Mouse (Mus musculus) embryonic facial prominence, embryonic 11.5 days (tissue): ENCODE results near the gene Laptm4a. TPM values are rescaled to one million over a fixed set of nuclear protein-coding genes. Genes with fewer than 3 reads are reported as not detected.

ENCODE experiments used
- ATAC-seq: fragments of 200-750 bp; cut with Nextera tagmentation; replicated peaks from 2 replicates; pipeline ENCODE4 v1.8.0; 2017; ENCODE audit warnings: low read depth; ENCODE audit not compliant: insufficient number of reproducible peaks, low FRiP score, low TSS enrichment
- DNase-seq: peaks from one replicate; pipeline ENCODE4 v3.0.0-alpha.2; 2015; ENCODE audit warnings: low spot score
- H3K27ac ChIP-seq: fragments of 300-500 bp; sonication (generic); replicated peaks from 2 replicates; pipeline ENCODE4 v1.5.1; 2014; ENCODE audit warnings: mild to moderate bottlenecking, low read depth, low read length, control low read depth
- H3K27me3 ChIP-seq: fragments of 300-500 bp; sonication (generic); 2 replicates; pipeline ENCODE4 v1.6.1; 2014; ENCODE audit warnings: mild to moderate bottlenecking, low read length, moderate library complexity, mixed read lengths; ENCODE audit not compliant: control insufficient read depth, insufficient read depth
- H3K36me3 ChIP-seq: fragments of 300-500 bp; sonication (generic); replicated peaks from 2 replicates; pipeline ENCODE4 v1.6.1; 2014; ENCODE audit warnings: low read depth, mild to moderate bottlenecking, low read length, moderate library complexity, mixed read lengths; ENCODE audit not compliant: control insufficient read depth, insufficient read depth
- H3K4me1 ChIP-seq: fragments of 300-500 bp; sonication (generic); 2 replicates; pipeline ENCODE4 v1.6.1; 2014; ENCODE audit warnings: low read length, mixed read lengths; ENCODE audit not compliant: control insufficient read depth, insufficient read depth
- H3K4me2 ChIP-seq: fragments of 300-500 bp; sonication (generic); 2 replicates; pipeline ENCODE4 v1.6.1; 2014; ENCODE audit warnings: low read depth, mild to moderate bottlenecking, control low read depth, low read length, moderate library complexity
- H3K4me3 ChIP-seq: fragments of 300-500 bp; sonication (generic); 2 replicates; pipeline ENCODE4 v1.5.1; 2014; ENCODE audit warnings: low read depth, low read length, control low read depth
- H3K9ac ChIP-seq: fragments of 300-500 bp; sonication (generic); replicated peaks from 2 replicates; pipeline ENCODE4 v1.6.1; 2014; ENCODE audit warnings: mild to moderate bottlenecking, control low read depth, low read length
- H3K9me3 ChIP-seq: fragments of 300-500 bp; sonication (generic); replicated peaks from 2 replicates; pipeline ENCODE4 v1.6.1; 2016; ENCODE audit warnings: mild to moderate bottlenecking, low read length, inconsistent platforms, mixed read lengths; ENCODE audit not compliant: control insufficient read depth
- WGBS: fragments of 180-500 bp; shearing (Covaris S2); extraction: QIAGEN DNeasy Blood & Tissue Kit; methylation state at CpG from one replicate; pipeline ENCODE4 v1.1.7; 2014; 5-methylcytosine and 5-hydroxymethylcytosine counted together
- polyA plus RNA-seq: library from polyadenylated mRNA; unstranded; fragments of >200 nt; fragmentation: Nextera tagmentation; extraction: Ambion mirVana; gene quantifications from 2 replicates; pipeline ENCODE4 v1.2.1, GENCODE M21; 2014

The Laptm4a gene
- 224 and 243 TPM in 2 replicates for polyA plus RNA-seq

GRCm38 (mm10) chr12:8921394-8922368, at the start of gene Laptm4a:
Laptm4a (plus strand) TSS chr12:8921664.
- WGBS, result under 1% methylated on average over 73 of the region's 73 CpGs
- no peaks in the 10 kb centered on the region; the same call in 1 of the 2 replicates for H3K4me1 ChIP-seq
- ATAC-seq, result peak; percentile 98

GRCm38 (mm10) chr12:8875583-8875982, 45.9 kb upstream of the Laptm4a start:
- Histone ChIP-seq H3K27ac (no peak overlapping the region), H3K27me3 (no peaks in the 10 kb centered on the region), H3K4me3 (no peak overlapping the region), H3K9me3 (no peaks in the 10 kb centered on the region), H3K4me1 (no peaks in the 10 kb centered on the region), H3K9ac (no peak overlapping the region), H3K4me2 (no peak overlapping the region), H3K36me3 (no peaks in the 10 kb centered on the region)
- DNase-seq (no peak), ATAC-seq (no peak)
- WGBS, result 89% methylated on average over 9 of the region's 9 CpGs

More at GRCm38 (mm10) chr12:8921394-8922368, at the start of gene Laptm4a:
- Histone ChIP-seq H3K4me3 (peak within 1 kb of the TSS; percentile 77), H3K27ac (peak within 1 kb of the TSS; percentile 96), H3K9ac (peak within 1 kb of the TSS; percentile 90), H3K4me2 (peak within 1 kb of the TSS; percentile 57), H3K27me3 (no peaks in the 10 kb centered on the region), H3K9me3 (no peaks in the 10 kb centered on the region), H3K36me3 (no peaks in the 10 kb centered on the region; the same call in 1 of the 2 replicates)
- DNase-seq, result peak; percentile 98

GRCm38 (mm10) chr12:8876865-8877264, 44.6 kb upstream of the Laptm4a start:
- Histone ChIP-seq H3K27me3 (no peaks in the 10 kb centered on the region), H3K4me1 (no peaks in the 10 kb centered on the region), H3K4me2 (no peak overlapping the region), H3K27ac (no peak overlapping the region), H3K4me3 (no peak overlapping the region), H3K36me3 (no peaks in the 10 kb centered on the region), H3K9me3 (no peaks in the 10 kb centered on the region), H3K9ac (no peak overlapping the region)
- ATAC-seq (no peak), DNase-seq (no peak)
- WGBS, result 72% methylated on average over 5 of the region's 5 CpGs

- H3K4me1 ChIP-seq, result no peaks in the 10 kb centered on the region
- H3K9ac ChIP-seq, result no peak overlapping the region
- H3K27me3 ChIP-seq, result no peaks in the 10 kb centered on the region
- H3K4me2 ChIP-seq, result no peak overlapping the region
- WGBS, result 71% methylated on average over 6 of the region's 6 CpGs
- no peaks in the 10 kb centered on the region for H3K9me3 ChIP-seq
- no peak for DNase-seq
- H3K27ac ChIP-seq, result no peak overlapping the region
- no peaks in the 10 kb centered on the region for H3K36me3 ChIP-seq
- no peak overlapping the region for H3K4me3 ChIP-seq
- no peak for ATAC-seq
These were observed 44.1 kb upstream of the Laptm4a start for GRCm38 (mm10) chr12:8877413-8877812.

DNA sequence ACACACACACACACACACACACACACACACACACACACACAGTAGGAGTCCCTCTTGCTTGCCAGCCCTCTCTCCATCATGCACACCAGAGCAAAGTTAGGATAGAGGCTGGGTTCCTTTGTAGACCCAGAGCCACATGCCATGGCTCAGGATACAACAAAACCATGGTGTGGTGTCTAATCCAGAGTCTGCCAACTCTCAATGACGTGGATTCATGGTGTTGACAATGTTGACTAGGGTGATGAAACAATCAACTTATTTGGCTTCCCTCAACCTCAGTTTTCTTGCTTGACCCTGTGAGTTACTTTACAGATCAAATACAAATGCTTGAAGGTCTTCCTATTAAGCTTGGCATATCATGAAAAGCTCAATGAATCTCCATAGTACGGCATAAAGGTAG, 42.7 kb upstream of the Laptm4a start:
- Histone ChIP-seq H3K4me3 (no peak overlapping the region), H3K36me3 (no peaks in the 10 kb centered on the region), H3K4me2 (no peak overlapping the region), H3K9ac (no peak overlapping the region), H3K4me1 (no peaks in the 10 kb centered on the region), H3K27me3 (no peaks in the 10 kb centered on the region), H3K9me3 (no peaks in the 10 kb centered on the region), H3K27ac (no peak overlapping the region)
- WGBS, result 91% methylated on average over 2 of the region's 2 CpGs
- DNase-seq (no peak), ATAC-seq (no peak)

GRCm38 (mm10) chr12:8879389-8879788, 42.1 kb upstream of the Laptm4a start:
- H3K4me3 ChIP-seq, result no peak overlapping the region
- no peak overlapping the region for H3K27ac ChIP-seq
- ATAC-seq (no peak), DNase-seq (no peak)
- no peak overlapping the region for H3K4me2 ChIP-seq
- H3K9ac ChIP-seq, result no peak overlapping the region
- H3K27me3 ChIP-seq, result no peaks in the 10 kb centered on the region
- H3K36me3 ChIP-seq, result no peaks in the 10 kb centered on the region
- H3K4me1 ChIP-seq, result no peaks in the 10 kb centered on the region
- WGBS, result 61% methylated on average over 6 of the region's 6 CpGs
- H3K9me3 ChIP-seq, result no peaks in the 10 kb centered on the region

- WGBS, result 52% methylated on average over 4 of the region's 4 CpGs
- ATAC-seq, result no peak
- Histone ChIP-seq H3K27me3 (no peaks in the 10 kb centered on the region), H3K4me2 (no peak overlapping the region), H3K27ac (no peak overlapping the region), H3K9me3 (no peaks in the 10 kb centered on the region), H3K9ac (no peak overlapping the region), H3K4me1 (peaks cover 11% of the 10 kb centered on the region; the same call in 1 of the 2 replicates), H3K4me3 (no peak overlapping the region), H3K36me3 (no peaks in the 10 kb centered on the region)
- DNase-seq, result no peak
These were observed 39.7 kb upstream of the Laptm4a start for GRCm38 (mm10) chr12:8881736-8882135.

GRCm38 (mm10) chr12:8882376-8882775, 39.1 kb upstream of the Laptm4a start:
- Histone ChIP-seq H3K4me1 (peaks cover 11% of the 10 kb centered on the region; the same call in 1 of the 2 replicates), H3K4me3 (no peak overlapping the region), H3K4me2 (no peak overlapping the region), H3K36me3 (no peaks in the 10 kb centered on the region), H3K27me3 (no peaks in the 10 kb centered on the region), H3K9me3 (no peaks in the 10 kb centered on the region), H3K27ac (no peak overlapping the region), H3K9ac (no peak overlapping the region)
- ATAC-seq, result no peak
- no peak for DNase-seq
- 75% methylated on average over 8 of the region's 8 CpGs for WGBS
